Mouse (Mus musculus): ENCODE measurements at regions not wholly inside any gene's neighbourhood (a gene's known extent, or its start where the extent isn't known, plus 50 kb on each side); places are given as distances from the start of the nearest gene placed in this dataset.

GRCm38 (mm10) chr6:126242299-126242698 lies 75.6 kb upstream of the Ntf3 start:
- Histone ChIP-seq H3K9me3 (replicated peaks; ENCODE audit: low read length) (no peaks in the 10 kb centered on the region), H3K4me1 (replicated peaks; ENCODE audit: insufficient read depth, low read length) (no peaks in the 10 kb centered on the region), H3K27me3 (ENCODE audit: insufficient read depth, low read length) (no peaks in the 10 kb centered on the region), H3K4me3 (replicated peaks; ENCODE audit: low read depth, low read length) (no peak overlapping the region), H3K9ac (ENCODE audit: low read depth, low read length) (no peak overlapping the region), H3K4me2 (ENCODE audit: low read length) (no peak overlapping the region), H3K27ac (no peak overlapping the region), H3K36me3 (ENCODE audit: insufficient read depth, low read length) (no peaks in the 10 kb centered on the region)
- ATAC-seq (replicated peaks; ENCODE audit: low FRiP score, low read depth) (peak; percentile 92), DNase-seq (ENCODE audit: low spot score) (peak; percentile 17)
- no peak for TF ChIP-seq CTCF (IDR thresholded peaks at IDR 0.05; ENCODE audit: low read depth)
- 73% methylated on average over 2 of the region's 2 CpGs for WGBS

- 37% methylated on average over 1 of the region's 1 CpGs for WGBS
Measured at GRCm38 (mm10) chr6:126240256-126240655, 73.5 kb upstream of the Ntf3 start.

More at GRCm38 (mm10) chr6:126240256-126240655, 73.5 kb upstream of the Ntf3 start:
- Histone ChIP-seq H3K27me3 (ENCODE audit: insufficient read depth, low read length) (no peaks in the 10 kb centered on the region), H3K27ac (no peak overlapping the region), H3K36me3 (ENCODE audit: insufficient read depth, low read length) (no peaks in the 10 kb centered on the region), H3K9ac (ENCODE audit: low read depth, low read length) (no peak overlapping the region), H3K4me1 (replicated peaks; ENCODE audit: insufficient read depth, low read length) (no peaks in the 10 kb centered on the region), H3K4me2 (ENCODE audit: low read length) (no peak overlapping the region), H3K4me3 (replicated peaks; ENCODE audit: low read depth, low read length) (no peak overlapping the region), H3K9me3 (replicated peaks; ENCODE audit: low read length) (no peaks in the 10 kb centered on the region)
- TF ChIP-seq CTCF (IDR thresholded peaks at IDR 0.05; ENCODE audit: low read depth), result no peak
- DNase-seq (ENCODE audit: low spot score), result no peak
- ATAC-seq (replicated peaks; ENCODE audit: low FRiP score, low read depth), result no peak
